Mouse (Mus musculus) gastrocnemius, adult 8-10 months (tissue): Measurements from ENCODE around the gene Fam69a. TPM values are rescaled to one million over a fixed set of nuclear protein-coding genes. Genes with fewer than 3 reads are reported as not detected.
"Not testable (repeated sequence)": the region's sequence is repeated elsewhere in the genome, so short reads cannot be mapped to it uniquely, and the experiment has no call there.

ENCODE experiments used
- DNase-seq, 2 experiments: peaks; one replicate each; pipeline ENCODE4 v3.0.0; 2022; ENCODE audit warnings: low spot score in 2 of 2
- total RNA-seq, 4 experiments: library from RNA; stranded (reverse); gene quantifications; 2 replicates each; pipeline ENCODE4 v1.2.4; 2022

Fam69a gene
- 10 to 100 TPM; 29.3 to 38.2 (median 31.6) TPM for total RNA-seq

DNA sequence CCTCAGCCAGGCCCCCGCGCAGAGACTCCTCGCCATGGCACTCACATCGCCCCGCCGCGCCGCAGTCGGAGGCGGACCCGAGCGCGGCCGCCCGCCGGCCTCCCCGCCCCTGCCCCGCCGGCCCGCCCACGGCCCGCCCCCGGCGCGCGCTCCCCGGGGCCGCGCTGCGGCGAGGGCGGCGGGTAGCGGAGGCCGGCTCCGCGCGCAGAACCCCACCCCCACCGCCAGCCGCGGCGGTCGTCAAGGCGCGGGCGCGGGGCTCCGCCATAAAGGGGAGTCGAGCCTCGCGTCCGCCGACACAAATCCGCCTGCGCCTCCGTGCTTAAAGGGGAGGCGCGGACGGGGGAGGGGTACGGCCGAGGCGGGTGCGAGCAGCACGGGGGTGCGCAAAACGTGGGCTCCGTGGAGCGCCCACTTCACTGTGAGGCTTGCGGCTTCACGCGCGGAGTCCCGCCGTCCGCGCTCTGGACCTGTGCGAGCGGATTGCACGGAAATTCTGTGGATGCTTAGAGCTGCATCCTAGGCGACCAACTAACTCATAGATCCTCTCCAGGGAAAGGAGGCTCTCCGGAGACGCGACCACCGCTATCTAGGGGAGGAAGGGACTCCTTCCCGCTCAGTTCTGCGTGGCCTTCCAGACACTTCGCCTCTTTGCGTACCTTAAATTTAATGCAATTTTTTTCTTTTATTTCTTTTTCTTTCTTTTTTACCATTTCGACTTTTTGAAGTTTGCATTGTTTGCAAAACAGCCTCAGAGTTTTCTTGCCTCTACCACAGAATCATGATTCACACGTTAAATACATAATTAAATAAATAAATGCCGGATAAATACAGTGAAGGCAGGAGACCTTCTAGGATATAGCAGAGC, at the start of gene Fam69a:
Fam69a (minus strand) TSS at position 119 of the 868 bp plus-strand sequence.
- DNase-seq, result peak in 1 of 2 experiments; percentile 76

DNA sequence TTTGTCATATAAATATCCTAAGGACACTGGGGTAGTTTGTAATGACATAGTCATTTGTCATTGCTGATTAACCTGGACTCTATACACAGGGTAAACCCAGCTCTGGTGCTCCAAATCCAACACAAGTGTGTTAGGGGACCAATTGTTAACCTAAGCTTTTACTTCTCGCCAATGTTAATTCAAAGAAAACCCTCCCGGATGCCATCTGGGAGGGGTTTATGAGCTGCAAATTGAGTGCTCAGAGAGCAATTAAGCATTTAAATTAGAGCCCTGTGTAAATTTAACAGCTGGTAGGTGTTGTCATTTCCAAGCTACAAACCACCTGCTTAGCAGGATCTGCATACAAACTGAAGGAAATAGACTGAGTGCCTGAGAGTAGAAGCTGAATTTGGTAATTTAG, 48.6 kb upstream of the Fam69a start:
- DNase-seq, result no peak

DNA sequence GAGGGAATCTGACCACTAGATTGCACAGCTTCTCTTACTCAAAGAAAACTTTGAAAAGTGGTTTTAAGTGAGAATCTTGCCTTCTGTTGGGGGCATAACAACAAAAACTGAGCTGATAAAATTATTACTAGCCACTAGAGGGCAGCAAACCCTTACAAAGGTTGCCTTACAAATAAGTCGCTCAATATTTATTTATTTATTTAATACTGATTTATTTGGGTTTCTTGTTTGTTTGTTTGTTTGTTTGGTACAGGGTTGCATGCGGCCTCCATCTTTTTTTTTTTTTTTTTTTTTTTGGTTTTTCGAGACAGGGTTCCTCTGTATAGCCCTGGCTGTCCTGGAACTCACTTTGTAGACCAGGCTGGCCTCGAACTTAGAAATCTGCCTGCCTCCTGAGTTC, 47.3 kb upstream of the Fam69a start:
- no peak for DNase-seq

DNA sequence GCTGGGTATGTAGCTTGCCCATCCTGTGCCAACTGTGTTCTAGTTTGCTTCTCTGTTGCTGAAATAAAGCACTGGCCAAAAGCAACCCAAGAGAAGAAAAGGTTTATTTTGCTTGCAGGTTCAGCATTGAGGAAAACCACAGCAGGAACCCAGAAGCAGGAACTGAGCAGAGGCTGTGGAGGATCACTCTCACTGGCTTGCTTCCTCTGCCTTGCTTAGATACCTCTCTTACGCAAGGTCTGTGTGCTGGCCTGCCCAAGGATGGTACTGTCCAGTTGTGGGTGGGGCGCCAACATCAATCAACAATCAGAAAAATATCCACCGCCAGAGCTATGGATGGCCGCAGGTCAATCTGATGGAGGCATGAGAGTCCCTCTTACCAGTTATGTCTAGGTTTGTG, 44.4 kb upstream of the Fam69a start:
- DNase-seq, result no peak

DNA sequence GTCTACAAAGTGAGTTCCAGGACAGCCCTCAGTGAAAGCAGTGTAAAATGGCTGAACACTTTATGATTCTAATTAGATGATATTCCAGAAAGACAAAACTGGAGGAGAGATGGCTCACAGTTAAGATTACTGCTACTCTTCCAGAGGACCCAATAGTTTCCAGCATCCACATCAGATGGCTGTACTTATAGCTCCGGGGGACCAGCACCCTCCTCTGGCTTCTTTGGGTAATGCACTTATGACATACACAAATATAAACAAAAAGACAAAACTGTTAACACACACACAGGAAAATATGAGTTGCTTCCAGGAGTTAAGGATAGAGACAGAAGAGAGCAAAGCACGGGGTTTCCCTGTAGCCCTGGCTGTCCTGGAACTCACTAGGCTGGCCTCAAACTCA, 43.1 kb upstream of the Fam69a start:
- peak in 1 of 2 experiments; percentile 7 for DNase-seq

DNA sequence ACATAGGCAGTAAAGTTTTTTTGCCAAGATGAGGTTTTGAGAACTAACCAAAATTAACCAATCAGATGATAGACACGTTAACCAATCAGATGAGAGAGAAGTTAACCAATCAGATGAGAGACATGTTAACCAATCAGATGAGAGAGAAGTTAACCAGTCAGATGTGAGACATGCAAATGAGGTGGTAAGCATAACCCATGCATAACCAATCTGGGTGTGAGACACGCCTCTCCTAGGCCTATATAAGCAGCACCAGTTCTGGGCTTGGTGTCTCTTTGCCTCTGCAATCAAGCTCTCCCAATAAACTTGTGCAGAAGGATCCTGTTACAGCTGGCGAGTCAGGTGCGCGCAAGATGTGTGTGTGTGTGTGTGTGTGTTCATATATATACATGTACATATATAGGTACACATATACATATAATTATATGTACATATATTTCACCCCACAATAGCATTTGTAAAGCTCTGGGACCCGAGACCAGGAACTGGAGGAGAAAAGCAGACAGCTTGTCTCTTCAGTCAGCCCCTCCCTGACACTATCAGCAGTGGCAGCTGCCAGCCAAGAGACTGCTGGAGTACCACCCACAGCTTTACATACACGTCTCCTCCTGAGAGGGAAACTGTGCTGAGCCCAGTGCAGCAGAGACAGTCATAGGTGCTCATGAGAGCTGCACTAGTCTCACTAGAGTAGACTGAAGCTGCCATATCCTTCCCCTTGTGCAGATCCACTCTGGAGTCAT, 42.1 kb upstream of the Fam69a start:
- DNase-seq, result not testable (repeated sequence)

DNA sequence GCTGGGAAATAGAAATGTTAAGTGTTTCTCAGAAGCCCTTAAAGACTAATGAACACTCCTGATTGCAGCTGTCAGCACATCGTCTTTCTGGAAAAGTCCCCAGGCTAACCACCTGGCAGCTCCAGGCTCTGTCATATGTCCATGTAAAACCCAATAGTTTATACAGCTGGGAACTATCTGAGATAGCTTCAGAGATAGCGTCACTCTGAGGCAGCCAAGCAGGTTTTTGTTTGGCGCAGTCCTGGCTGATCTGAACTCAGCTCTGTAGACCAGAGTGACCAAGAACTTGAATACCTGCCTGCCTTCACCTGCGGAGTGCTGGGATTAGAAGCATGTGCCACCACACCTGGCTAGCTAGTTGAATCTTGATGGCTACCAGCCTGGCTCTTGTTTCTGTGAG, 41.3 kb upstream of the Fam69a start:
- no peak for DNase-seq

DNA sequence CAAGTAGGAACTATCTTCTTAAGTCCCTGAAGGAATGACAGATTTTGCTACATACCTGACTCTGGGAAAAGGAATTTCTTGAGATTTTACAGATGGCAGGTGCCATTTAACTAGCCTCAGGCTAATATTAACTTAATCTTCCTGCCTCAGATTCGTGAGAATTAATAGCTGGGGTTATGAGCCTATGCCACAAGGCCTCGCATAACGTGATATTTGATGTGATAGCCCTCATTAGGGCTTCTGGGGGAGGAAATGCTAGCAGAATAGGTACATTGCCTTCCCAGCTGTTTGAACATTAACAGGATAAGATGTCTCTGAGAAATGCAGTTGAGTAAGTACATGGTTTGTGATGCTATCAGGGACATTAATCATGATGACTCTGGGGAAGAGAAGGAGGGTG, 34.5 kb upstream of the Fam69a start:
- no peak for DNase-seq

DNA sequence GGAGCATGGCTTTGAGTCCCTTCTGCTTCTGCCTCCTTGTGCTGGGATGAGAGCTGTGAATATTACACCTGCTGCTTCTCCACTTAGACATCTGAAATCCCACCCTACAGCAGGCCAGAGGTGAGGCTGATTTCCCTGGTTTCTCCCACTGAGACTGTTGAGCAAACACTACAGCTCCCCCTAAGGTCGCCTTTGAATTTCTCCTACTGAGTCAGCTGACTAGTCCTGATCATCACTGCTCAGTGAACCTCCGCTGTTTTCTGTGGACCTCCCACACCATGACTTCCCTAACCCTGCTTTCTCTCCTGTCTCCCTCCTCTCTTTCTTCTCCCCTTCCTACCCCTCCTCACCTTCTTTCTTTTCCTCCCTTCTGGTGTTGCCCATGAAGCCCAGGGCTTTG, 32.5 kb upstream of the Fam69a start:
- DNase-seq, result no peak

DNA sequence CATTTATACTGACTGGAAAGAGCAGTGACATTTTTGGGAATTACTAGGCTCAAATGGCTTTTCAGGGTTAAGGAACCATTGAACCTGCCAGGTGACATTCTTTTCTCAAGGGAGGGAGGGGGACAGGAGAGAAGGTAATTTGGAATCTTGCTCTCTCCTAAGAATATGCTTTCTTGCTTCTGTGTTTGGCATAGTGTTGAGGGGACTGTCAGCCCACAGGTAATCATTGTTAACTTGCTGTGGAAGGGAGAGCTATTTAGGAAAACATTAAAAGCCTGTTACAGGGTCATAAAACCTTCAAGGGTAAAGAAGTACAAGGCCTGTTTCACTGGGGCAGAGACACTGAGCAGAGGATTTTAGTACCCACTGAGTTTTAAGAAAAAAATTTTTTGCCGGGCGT, 30.3 kb upstream of the Fam69a start:
- DNase-seq, result no peak

DNA sequence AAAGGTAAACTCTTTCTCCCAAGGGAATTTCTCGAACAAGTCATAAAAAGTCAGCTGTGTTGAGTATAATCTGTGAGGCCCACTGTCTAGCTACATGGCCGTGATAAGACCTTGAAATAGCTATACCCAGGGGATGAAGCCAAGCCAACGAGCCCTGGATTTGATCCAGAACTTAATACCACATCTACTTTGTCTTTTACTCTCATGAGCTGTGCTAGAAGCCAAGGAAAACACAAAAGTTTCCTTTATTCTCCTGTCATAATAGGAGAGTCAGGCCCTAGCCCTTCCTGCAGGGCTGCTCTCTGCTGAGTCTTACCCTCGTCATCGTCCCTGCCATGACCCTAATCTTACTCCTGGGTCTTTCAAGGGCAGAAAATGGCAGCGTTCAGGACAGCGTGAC, 28.5 kb upstream of the Fam69a start:
- no peak for DNase-seq

DNA sequence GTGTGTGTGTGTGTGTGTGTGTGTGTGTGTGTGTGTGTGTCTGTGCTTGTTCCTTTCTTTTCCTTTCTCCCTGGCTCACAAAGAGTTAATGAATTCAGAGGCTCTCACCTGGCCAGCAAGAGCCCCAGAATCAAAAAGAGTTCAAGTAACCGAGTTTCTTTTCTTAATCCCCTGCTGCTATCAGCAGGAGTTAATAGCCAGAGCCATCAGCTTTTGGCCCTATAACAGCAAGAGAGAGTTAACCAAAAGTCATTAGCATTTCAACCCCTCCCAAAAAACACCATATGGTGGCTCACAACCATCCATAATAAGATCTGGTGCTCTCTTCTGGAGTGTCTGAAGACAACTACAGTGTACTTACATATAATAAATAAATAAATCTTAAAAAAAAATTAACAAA, 27.3 kb upstream of the Fam69a start:
- DNase-seq, result no peak

DNA sequence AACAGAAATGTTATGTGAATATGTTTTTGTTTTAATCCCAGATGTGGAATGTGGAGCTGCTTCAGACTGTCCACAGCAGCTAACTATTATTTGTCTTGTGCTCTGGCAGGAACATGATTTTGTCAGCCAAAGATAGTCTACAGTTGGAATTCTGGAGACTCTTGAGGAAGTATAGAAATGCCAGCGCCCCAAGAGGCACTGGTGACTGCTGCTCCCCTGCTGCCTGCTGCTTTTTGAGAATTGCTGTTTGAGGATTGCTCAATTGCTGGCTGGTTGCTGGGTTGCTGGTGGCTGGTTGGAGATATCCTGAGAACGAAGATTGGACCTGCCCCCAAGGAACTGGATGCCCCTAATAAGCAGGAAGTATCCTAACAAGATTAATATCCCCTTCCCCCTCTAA, 22.8 kb upstream of the Fam69a start:
- DNase-seq, result no peak

DNA sequence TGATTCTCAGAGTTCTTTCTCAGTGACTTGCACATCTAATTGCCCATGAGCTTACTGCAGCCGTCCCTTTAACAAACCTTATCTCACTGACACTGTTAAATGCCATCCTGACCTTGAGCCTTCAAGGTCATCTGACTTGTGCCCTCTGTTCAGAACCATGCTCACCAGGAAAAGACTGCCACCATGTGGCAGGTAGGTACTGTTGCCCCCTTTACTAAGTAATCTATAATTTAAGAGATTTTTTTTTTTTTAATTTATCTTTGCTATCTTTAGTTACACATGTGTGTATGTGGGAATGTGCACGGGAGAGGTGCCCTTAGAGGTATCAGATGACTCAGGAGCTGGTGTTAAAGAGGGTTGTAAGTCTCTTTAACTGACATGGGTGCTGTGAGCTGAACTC, 18.2 kb upstream of the Fam69a start:
- DNase-seq, result no peak

DNA sequence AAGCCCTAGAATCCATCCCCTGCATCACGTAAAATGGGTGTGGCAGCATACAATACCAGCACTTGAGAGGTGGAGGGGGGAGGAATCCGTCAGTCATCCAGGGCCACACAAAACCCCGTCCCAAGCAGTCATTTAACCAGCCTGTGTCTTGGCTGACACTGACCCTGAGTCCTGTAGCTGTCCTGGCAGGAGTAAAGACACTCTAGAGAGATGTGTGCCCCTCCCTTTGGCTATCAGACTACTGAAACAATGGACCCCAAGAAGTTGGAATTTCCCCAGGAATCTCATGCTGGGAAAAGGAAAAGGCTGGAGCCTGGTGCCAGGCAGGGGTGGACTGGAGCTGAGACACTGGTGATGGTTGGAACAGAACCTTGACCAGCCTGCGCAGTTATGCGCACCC, 15.8 kb upstream of the Fam69a start:
- no peak for DNase-seq

DNA sequence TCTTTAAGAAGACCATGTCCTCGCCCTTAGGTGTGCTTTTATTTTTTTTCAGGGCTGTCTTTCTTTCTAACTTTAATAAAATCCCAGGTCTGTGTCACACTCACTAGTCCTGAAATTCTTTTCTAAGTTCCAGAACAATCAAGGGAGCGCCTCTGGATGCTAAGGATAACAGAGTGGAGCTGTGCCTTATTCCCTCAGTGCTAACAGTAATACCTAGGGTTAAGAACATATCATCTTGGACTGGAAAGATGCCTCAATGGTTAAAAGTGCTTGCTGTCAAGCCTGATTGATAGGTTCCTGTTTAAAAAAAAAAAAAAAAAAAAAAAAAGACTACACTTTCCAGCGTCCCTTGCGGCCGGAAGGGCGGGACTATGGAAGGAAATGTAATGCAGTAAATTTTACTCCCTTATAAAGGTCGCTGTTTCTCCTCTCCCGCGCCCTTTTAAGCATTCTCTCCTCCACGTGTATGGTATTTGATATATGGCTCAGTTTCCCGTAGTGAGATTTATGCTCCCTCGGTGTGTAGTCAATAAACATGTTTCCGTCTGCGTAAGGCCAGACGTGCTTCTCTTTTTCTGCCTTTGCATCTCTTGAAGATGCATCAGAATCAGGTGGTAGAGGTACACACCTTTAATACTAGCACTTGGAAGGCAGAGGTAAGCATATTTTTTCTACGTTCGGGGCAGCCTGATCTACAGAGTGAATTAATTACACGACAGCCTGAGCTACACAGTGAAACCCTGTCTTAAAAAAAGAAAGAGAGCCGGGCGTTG, 14.1 kb upstream of the Fam69a start:
- DNase-seq, result peak; percentile 20 to 51

DNA sequence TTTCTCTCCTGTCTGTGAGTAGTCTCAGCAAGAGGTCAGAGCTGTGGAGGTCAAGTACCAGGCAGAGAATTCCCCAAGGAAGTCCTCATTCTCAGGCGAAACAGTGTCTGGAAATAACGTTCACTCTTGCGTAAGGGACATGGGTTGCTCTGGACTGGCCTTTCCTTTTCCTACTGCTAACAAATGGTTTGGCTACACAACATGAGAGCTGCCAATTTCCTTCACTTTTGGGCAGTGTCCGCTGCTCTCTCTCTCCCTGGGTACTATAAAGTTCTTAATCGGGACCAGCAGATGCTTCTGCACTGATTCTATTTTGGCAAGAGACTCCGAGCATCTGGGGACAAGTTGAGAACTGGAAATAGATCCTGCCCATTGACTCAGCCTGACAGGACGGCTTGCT, 10.8 kb upstream of the Fam69a start:
- DNase-seq, result peak; percentile 72 to 80

DNA sequence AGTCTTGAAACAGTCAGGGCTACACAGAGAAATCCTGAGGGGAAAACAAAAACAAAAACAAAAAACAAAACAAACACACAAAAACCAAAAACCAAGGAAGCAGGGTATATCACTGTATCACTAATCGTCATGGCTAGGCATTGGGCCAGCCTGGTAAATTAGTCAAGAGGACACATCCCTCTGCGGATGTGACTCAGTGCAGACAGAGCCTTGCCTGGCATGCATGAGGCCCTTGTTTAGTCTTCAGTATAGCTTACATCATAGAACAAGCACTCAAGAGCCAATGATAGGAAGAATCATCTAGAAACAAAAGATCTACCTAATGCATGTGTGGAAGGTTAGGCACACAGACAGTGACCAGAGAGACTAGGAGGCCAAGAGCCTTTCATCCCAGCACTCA, 9.1 kb upstream of the Fam69a start:
- DNase-seq, result no peak

DNA sequence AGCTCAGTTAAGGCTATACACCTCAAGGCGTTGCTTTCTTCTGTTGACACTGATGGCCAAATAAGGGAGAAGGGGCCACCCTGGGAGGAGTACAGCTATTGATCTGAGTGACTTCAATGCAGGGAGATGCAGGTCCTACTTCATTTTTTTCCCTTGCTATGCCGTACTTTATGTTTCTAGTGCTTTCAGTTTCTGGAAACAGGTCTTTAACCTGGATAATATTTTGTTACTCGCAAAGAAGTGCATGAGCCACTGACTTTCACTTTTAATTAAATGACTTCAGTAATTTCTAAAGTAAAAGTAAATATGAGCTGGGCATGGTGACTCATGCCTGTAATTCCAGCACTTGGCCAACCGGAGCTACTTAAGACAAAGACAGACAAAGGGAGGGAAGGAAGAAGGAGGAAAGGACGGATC, 958 bp upstream of the Fam69a start:
- no peak for DNase-seq

DNA sequence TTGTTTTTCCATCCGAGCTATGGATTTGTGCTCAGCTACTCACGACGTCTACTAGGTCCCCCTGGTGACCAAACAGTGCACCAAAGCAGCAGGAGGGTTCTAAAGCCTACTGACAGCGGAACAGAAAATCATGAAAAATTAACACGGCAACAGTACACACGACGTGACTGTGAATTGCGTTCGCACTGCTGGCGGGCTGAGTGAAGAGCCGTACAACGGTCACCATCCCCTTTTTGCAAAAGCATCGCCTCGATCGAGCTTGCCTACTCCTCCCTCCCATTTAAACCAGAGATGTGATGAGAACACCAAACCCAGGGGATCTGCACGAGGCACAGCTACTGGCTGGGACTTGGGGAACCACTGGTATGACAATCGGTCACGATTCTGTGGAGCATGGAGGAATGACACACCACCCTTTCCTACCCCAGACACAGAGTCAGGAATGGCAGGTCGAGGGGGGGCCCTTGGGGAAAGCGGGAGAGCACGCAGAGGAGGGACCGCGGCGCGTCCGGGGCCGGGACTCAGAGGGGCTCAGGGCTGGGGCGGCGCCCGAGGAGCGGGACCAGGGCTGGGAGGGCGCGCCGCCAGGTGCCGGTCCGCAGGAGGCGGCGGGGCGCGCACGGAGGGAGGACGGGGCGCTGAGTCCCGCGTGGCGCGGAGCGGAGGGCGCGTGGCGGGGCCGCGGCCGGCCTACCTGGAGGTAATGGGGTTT, 474 bp downstream of the Fam69a start:
- peak; percentile 41 to 59 for DNase-seq

DNA sequence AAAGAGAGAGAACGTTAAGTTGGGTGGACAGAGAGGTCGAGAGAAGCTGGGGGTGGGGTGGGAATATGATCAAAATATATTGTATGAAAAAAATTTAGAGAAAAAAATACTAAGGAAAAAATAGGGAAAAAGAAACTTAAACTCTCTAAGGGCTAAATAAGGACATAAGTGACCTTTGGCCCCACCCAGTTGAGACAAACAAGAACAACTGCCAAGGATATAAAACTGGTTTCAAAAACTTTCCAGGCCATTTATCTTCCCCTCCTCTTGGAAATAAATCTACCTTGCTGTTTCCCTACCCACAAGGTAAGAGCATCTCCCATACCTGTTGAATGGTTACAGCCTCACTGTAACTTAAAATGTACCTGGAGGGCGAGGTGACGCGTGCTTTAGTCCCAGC, 2.9 kb downstream of the Fam69a start:
- DNase-seq, result no peak
